Mouse (Mus musculus): Measurements from ENCODE around the gene Olfr297.

The Olfr297 gene

DNA sequence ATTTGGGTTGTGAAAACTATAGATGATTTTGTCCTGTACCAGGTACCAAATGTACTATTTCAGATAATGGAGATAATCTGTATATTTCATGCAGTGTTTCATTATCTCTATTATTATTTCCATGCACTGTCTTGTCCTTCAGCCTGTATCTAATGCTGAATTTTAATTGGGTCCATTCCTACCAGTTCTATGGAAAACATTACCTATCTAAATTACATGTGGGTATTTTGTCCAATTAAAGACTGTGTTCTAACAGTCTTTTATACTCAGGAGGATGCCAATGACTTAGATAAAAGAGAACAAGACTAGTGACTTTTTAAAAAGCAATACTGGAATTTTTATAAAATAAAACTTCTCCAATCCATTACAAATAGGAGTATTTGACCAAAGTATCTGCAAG, at the start of gene Olfr297:
Olfr297 (plus strand) TSS at position 301 of the 400 bp plus-strand sequence.
- no peak for DNase-seq (ENCODE audit: low spot score in 2 of 2)

DNA sequence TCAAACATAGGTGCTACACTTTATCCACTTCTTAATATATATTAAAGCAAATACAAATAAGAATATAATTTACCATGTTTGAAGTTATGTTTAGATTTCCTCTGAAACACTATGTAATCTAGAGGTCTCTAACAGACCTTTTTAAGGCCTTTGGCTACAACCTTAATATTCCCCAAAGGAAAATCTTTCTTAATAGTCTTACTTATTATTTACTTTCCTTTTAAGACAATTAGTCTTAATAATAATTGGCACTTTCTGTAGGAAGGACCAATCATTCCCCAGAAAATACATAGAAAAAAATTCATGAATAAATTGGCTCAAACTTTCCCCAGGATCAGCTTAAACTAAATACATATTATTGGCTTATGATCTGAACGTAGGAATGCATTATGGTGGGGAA, 27.4 kb upstream of the Olfr297 start, which contains the start of gene Olfr298:
Olfr298 (minus strand) TSS at position 101 of the 400 bp plus-strand sequence.
- no peak for DNase-seq (ENCODE audit: low spot score in 2 of 2)

Measured in spleen, postnatal 36 days (tissue).